Mouse (Mus musculus): ENCODE data around the gene Hacd1. TPM values are rescaled to one million over a fixed set of nuclear protein-coding genes. Genes with fewer than 3 reads are reported as not detected.

The Hacd1 gene
- polyA plus RNA-seq, 1 experiment, result 51.8 TPM

DNA sequence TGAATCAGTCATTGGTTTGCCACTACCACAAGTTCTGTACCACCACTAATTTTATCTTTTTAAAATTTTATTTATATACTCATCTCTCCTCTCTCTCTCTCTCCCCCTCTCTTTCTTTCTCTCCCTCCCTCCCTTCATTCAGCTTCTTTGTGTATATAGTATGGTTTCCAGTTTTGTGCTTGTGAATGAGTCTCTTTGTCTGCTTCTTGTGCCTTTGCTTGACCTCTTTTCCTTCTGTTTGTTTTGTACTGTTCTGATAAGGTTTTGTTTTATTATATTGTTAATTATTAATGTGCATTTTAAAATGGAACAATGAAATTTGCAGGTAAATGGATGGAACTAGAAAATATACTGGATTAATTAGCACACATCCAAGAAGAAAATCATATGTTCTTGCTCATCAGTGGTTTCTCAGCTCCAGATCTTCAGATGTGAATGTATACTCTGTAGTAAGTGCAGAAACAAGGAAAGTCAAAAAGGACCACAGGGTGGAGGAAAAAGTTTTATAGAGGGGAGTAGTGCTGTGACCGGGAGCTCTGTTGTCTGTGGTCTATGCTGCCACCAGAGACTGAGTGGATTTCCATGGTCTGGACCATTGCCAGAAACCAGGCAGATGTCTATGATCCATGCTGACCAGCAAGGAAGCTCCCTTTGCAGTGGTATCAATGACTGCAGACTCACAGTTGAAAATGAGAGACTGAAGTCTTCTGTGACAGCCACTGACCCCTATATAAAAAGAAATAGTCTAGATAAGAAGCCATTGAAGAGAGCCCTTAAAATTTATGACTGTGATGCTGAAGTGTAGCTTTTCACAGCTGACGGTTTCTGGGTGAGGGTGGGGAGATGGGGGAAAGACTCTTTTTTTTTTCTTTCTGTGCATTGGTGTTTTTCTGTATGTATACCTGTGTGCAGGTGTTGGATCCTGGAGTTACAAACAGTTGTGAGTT, 10.0 kb upstream of the Hacd1 start:
- TF ChIP-seq POLR2A (IDR thresholded peaks at IDR 0.05; ENCODE audit: borderline replicate concordance, extremely low read depth, insufficient read depth, insufficient read length, poor library complexity, severe bottlenecking) (no peak), CTCF (IDR thresholded peaks at IDR 0.05; ENCODE audit: borderline replicate concordance, extremely low read depth, insufficient read depth, insufficient read length) (no peak)
- DNase-seq (ENCODE audit: low read depth), result no peak

GRCm38 (mm10) chr2:14055168-14055565, 768 bp downstream of the Hacd1 start:
- DNase-seq (ENCODE audit: low read depth), result no peak
- TF ChIP-seq CTCF (IDR thresholded peaks at IDR 0.05; ENCODE audit: borderline replicate concordance, extremely low read depth, insufficient read depth, insufficient read length) (no peak), POLR2A (IDR thresholded peaks at IDR 0.05; ENCODE audit: borderline replicate concordance, extremely low read depth, insufficient read depth, insufficient read length, poor library complexity, severe bottlenecking) (no peak)

DNA sequence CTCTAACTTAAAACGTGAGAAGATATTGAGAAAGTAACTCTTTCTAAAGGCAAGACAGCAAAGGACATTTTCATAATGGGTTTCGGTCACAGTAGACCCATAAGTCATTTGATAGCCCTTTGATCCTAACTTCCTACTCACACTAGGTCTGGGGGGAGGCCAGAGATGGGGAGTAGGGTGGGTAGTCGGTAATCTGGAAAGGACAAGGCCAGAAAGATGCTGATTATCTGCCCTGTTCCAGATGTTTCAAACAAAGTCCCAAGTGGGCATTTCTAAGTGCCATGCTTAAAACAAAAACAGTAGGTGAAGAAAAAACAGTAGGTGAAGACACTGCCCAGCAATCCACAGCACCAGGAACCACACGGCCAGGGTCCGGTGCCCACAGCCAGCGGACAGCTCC, 1.2 kb downstream of the Hacd1 start:
- DNase-seq (ENCODE audit: low read depth), result no peak
- no peak for TF ChIP-seq CTCF (IDR thresholded peaks at IDR 0.05; ENCODE audit: borderline replicate concordance, extremely low read depth, insufficient read depth, insufficient read length)
- no peak for TF ChIP-seq POLR2A (IDR thresholded peaks at IDR 0.05; ENCODE audit: borderline replicate concordance, extremely low read depth, insufficient read depth, insufficient read length, poor library complexity, severe bottlenecking)

GRCm38 (mm10) chr2:14054163-14054562, 1.8 kb downstream of the Hacd1 start:
- DNase-seq (ENCODE audit: low read depth), result no peak
- no peak for TF ChIP-seq CTCF (IDR thresholded peaks at IDR 0.05; ENCODE audit: borderline replicate concordance, extremely low read depth, insufficient read depth, insufficient read length)
- no peak for TF ChIP-seq POLR2A (IDR thresholded peaks at IDR 0.05; ENCODE audit: borderline replicate concordance, extremely low read depth, insufficient read depth, insufficient read length, poor library complexity, severe bottlenecking)

- TF ChIP-seq CTCF (IDR thresholded peaks at IDR 0.05; ENCODE audit: borderline replicate concordance, extremely low read depth, insufficient read depth, insufficient read length) (no peak), POLR2A (IDR thresholded peaks at IDR 0.05; ENCODE audit: borderline replicate concordance, extremely low read depth, insufficient read depth, insufficient read length, poor library complexity, severe bottlenecking) (no peak)
- no peak for DNase-seq (ENCODE audit: low read depth)
These were observed 2.3 kb downstream of the Hacd1 start for GRCm38 (mm10) chr2:14053618-14054017.

- TF ChIP-seq POLR2A (IDR thresholded peaks at IDR 0.05; ENCODE audit: borderline replicate concordance, extremely low read depth, insufficient read depth, insufficient read length, poor library complexity, severe bottlenecking) (no peak), CTCF (IDR thresholded peaks at IDR 0.05; ENCODE audit: borderline replicate concordance, extremely low read depth, insufficient read depth, insufficient read length) (no peak)
These were observed 7.1 kb downstream of the Hacd1 start for GRCm38 (mm10) chr2:14048808-14049207.

GRCm38 (mm10) chr2:14048381-14048780, 7.6 kb downstream of the Hacd1 start:
- peak; percentile 92 for DNase-seq (ENCODE audit: low read depth)
- peak; percentile 78 for TF ChIP-seq CTCF (IDR thresholded peaks at IDR 0.05; ENCODE audit: borderline replicate concordance, extremely low read depth, insufficient read depth, insufficient read length)
- no peak for TF ChIP-seq POLR2A (IDR thresholded peaks at IDR 0.05; ENCODE audit: borderline replicate concordance, extremely low read depth, insufficient read depth, insufficient read length, poor library complexity, severe bottlenecking)

More at GRCm38 (mm10) chr2:14048808-14049207, 7.1 kb downstream of the Hacd1 start:
- no peak for DNase-seq (ENCODE audit: low read depth)

GRCm38 (mm10) chr2:14043577-14044170, 12.3 kb downstream of the Hacd1 start:
- peak; percentile 13 for DNase-seq (ENCODE audit: low read depth)
- TF ChIP-seq CTCF (IDR thresholded peaks at IDR 0.05; ENCODE audit: borderline replicate concordance, extremely low read depth, insufficient read depth, insufficient read length) (no peak), POLR2A (IDR thresholded peaks at IDR 0.05; ENCODE audit: borderline replicate concordance, extremely low read depth, insufficient read depth, insufficient read length, poor library complexity, severe bottlenecking) (no peak)

GRCm38 (mm10) chr2:14043011-14043410, 12.9 kb downstream of the Hacd1 start:
- TF ChIP-seq POLR2A (IDR thresholded peaks at IDR 0.05; ENCODE audit: borderline replicate concordance, extremely low read depth, insufficient read depth, insufficient read length, poor library complexity, severe bottlenecking), result no peak
- no peak for TF ChIP-seq CTCF (IDR thresholded peaks at IDR 0.05; ENCODE audit: borderline replicate concordance, extremely low read depth, insufficient read depth, insufficient read length)
- DNase-seq (ENCODE audit: low read depth), result no peak

GRCm38 (mm10) chr2:14041249-14041648, 14.7 kb downstream of the Hacd1 start:
- no peak for DNase-seq (ENCODE audit: low read depth)
- no peak for TF ChIP-seq POLR2A (IDR thresholded peaks at IDR 0.05; ENCODE audit: borderline replicate concordance, extremely low read depth, insufficient read depth, insufficient read length, poor library complexity, severe bottlenecking)
- TF ChIP-seq CTCF (IDR thresholded peaks at IDR 0.05; ENCODE audit: borderline replicate concordance, extremely low read depth, insufficient read depth, insufficient read length), result no peak

GRCm38 (mm10) chr2:14019228-14019627, 36.7 kb downstream of the Hacd1 start:
- DNase-seq (ENCODE audit: low read depth), result no peak
- TF ChIP-seq CTCF (IDR thresholded peaks at IDR 0.05; ENCODE audit: borderline replicate concordance, extremely low read depth, insufficient read depth, insufficient read length), result no peak
- TF ChIP-seq POLR2A (IDR thresholded peaks at IDR 0.05; ENCODE audit: borderline replicate concordance, extremely low read depth, insufficient read depth, insufficient read length, poor library complexity, severe bottlenecking), result no peak
